ENCODE assay signal across 32 mouse cellular contexts in genomic region chr16:78121668-78122067, GRCm38 (mm10).
"Had no signal": no experiment of that assay in that cellular context is flagged by ENCODE, and none has a peak within 500 bp of the region (broad histone marks: within the 10 kb centered on the region; RNA-seq: fewer than 3 reads in every experiment).

No protein-coding gene starts in this region.

- H3K9ac ChIP-seq: limb, embryonic 12.5 days; limb, embryonic 13.5 days; limb, embryonic 15.5 days; liver, embryonic 12.5 days; liver, embryonic 13.5 days; liver, embryonic 14.5 days; liver, embryonic 15.5 days; liver, postnatal 0 days; lung, embryonic 14.5 days; lung, embryonic 15.5 days; midbrain, embryonic 12.5 days; midbrain, embryonic 13.5 days; midbrain, embryonic 15.5 days; neural tube, embryonic 12.5 days had no signal

- H3K4me2 ChIP-seq: limb, embryonic 12.5 days; limb, embryonic 13.5 days; limb, embryonic 15.5 days; liver, embryonic 11.5 days; liver, embryonic 12.5 days; liver, embryonic 13.5 days; liver, embryonic 15.5 days; lung, embryonic 14.5 days; lung, embryonic 15.5 days; midbrain, embryonic 11.5 days; midbrain, embryonic 12.5 days; midbrain, embryonic 13.5 days; midbrain, embryonic 15.5 days; neural tube, embryonic 12.5 days had no signal

- H3K4me1 ChIP-seq: limb, embryonic 10.5 days; limb, embryonic 12.5 days; limb, embryonic 13.5 days; limb, embryonic 15.5 days; liver, embryonic 12.5 days; liver, embryonic 13.5 days; liver, embryonic 15.5 days; lung, embryonic 15.5 days; megakaryocyte, embryonic 14.5 days; midbrain, embryonic 10.5 days; midbrain, embryonic 12.5 days; midbrain, embryonic 13.5 days; midbrain, embryonic 15.5 days; neural tube, embryonic 12.5 days had no signal

- ATAC-seq: liver, embryonic 12.5 days; liver, postnatal 0 days; lung, postnatal 0 days; midbrain, embryonic 13.5 days; midbrain, embryonic 15.5 days; midbrain, embryonic 16.5 days had no signal

- DNase-seq: left cerebral cortex, postnatal 4 days; liver; liver, embryonic 13.5 days; liver, postnatal 0 days; lung, adult 18-20 months; lung, adult 2 months; lung, embryonic 14.5 days; lung, postnatal 10 days; lung, postnatal 14 days; lung, postnatal 36 days; lung, postnatal 4 days; midbrain, embryonic 14.5 days had no signal

- H3K27ac ChIP-seq: limb, embryonic 10.5 days; limb, embryonic 12.5 days; limb, embryonic 13.5 days; limb, embryonic 15.5 days; liver, embryonic 12.5 days; liver, embryonic 13.5 days; liver, embryonic 14.5 days; liver, embryonic 15.5 days; lung, embryonic 15.5 days; macrophage; midbrain, embryonic 10.5 days; midbrain, embryonic 12.5 days; midbrain, embryonic 13.5 days; midbrain, embryonic 15.5 days; neural tube, embryonic 12.5 days had no signal

- H3K36me3 ChIP-seq: limb, embryonic 10.5 days; limb, embryonic 12.5 days; limb, embryonic 13.5 days; limb, embryonic 15.5 days; liver, embryonic 12.5 days; liver, embryonic 13.5 days; liver, embryonic 15.5 days; lung, embryonic 15.5 days; midbrain, embryonic 10.5 days; midbrain, embryonic 12.5 days; midbrain, embryonic 13.5 days; midbrain, embryonic 15.5 days; neural tube, embryonic 12.5 days had no signal

- H3K9me3 ChIP-seq: limb, embryonic 10.5 days; limb, embryonic 12.5 days; limb, embryonic 15.5 days; liver, embryonic 13.5 days; liver, embryonic 15.5 days; lung, embryonic 15.5 days; midbrain, embryonic 10.5 days; midbrain, embryonic 12.5 days; midbrain, embryonic 13.5 days; midbrain, embryonic 15.5 days had no signal

- H3K27me3 ChIP-seq: limb, embryonic 12.5 days; limb, embryonic 13.5 days; limb, embryonic 15.5 days; liver, embryonic 12.5 days; liver, embryonic 13.5 days; liver, embryonic 15.5 days; lung, embryonic 15.5 days; megakaryocyte, embryonic 14.5 days; midbrain, embryonic 12.5 days; midbrain, embryonic 13.5 days; midbrain, embryonic 15.5 days; neural tube, embryonic 12.5 days had no signal

- H3K4me3 ChIP-seq: limb, embryonic 10.5 days; limb, embryonic 12.5 days; limb, embryonic 13.5 days; limb, embryonic 15.5 days; liver, embryonic 12.5 days; liver, embryonic 13.5 days; liver, embryonic 15.5 days; lung, embryonic 15.5 days; megakaryocyte, embryonic 14.5 days; midbrain, embryonic 10.5 days; midbrain, embryonic 12.5 days; midbrain, embryonic 13.5 days; midbrain, embryonic 15.5 days; myocyte; neural tube, embryonic 12.5 days had no signal
